Mouse (Mus musculus): Measurements from ENCODE around the gene Ncam1.

DNA sequence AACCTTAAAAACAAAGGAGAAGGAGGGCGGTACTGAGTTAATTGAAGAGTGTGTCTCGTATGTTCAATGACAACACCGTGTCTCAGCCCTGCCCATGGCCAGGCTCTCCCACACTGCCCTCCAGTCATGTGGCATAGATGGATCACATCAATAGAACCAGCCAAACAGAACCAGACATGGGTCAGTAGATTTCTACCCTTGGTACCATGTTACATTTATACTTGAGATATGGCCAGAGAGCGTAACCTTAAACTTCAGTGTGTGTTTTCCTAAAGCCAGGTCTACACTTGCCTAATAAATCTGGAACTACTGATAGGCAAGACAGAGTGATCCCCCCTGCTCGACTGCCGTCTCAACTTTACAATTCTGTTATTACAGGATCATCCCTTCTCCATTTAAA is 38.2 kb downstream of the Ncam1 start:
- TF ChIP-seq POLR2A (IDR thresholded peaks at IDR 0.05; ENCODE audit: control insufficient read depth, extremely low read depth, insufficient read depth, low read length, poor library complexity) (no peak), CTCF (IDR thresholded peaks at IDR 0.05; ENCODE audit: borderline replicate concordance, control insufficient read depth, extremely low read depth, insufficient read depth, low read length, poor library complexity) (no peak)

Data from thymus, adult 2 months (tissue).